Mouse (Mus musculus): ENCODE measurements around the gene Fam219a.

DNA sequence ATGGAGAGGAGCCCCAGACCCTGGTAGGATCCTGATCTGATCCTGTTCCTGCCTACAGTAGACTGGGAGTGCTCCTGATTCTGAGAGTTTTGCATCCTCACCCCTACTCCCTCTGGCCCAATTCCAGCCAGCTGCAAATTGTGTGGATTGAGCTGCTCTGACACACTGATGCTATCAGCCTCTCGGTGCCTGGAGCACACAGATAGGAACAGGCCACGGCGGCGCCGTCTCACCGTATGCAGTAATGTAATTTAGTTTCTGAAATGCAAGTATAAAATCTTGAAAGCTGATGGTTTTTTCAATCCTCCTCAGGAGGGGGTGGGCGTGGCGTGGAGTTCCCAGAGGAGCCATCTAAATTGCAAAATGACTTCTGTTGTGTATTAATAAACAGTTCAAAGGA is 27.2 kb downstream of the Fam219a start:
- TF ChIP-seq POLR2A (IDR thresholded peaks at IDR 0.05; ENCODE audit: borderline replicate concordance, insufficient read depth, low read length), result no peak
- no peak for TF ChIP-seq CTCF (IDR thresholded peaks at IDR 0.05; ENCODE audit: borderline replicate concordance, insufficient read depth, low read depth, low read length)

Data from cerebellum, adult 2 months (tissue).